Mouse (Mus musculus): Measurements from ENCODE around the gene Vmn1r194. TPM values are rescaled to one million over a fixed set of nuclear protein-coding genes. Genes with fewer than 3 reads are reported as not detected.
"Not testable (repeated sequence)": the region's sequence is repeated elsewhere in the genome, so short reads cannot be mapped to it uniquely, and the experiment has no call there.

Vmn1r194 gene
- not detected for polyA plus RNA-seq (2021)

- H3K27me3 ChIP-seq: no peaks in the 10 kb centered on the region
- DNase-seq (ENCODE audit: low read depth, low spot score) (no peak), ATAC-seq (no peak)
- CTCF ChIA-PET: no interaction called here
- POLR2A ChIA-PET: no interaction called here
- TF ChIP-seq CTCF (IDR thresholded peaks at IDR 0.05): no peak
- in situ Hi-C loops (cut with MboI; ENCODE audit: low pct_unique_long_range_greater_than_20kb): no loop called here
Measured at GRCm38 (mm10) chr13:22243915-22244314, at the start of gene Vmn1r194. TSS of gene Vmn1r194 (plus strand) at chr13:22244215.

GRCm38 (mm10) chr13:22223060-22223459, 21.0 kb upstream of the Vmn1r194 start, which contains the start of gene Vmn1r193:
TSS of gene Vmn1r193 (minus strand) at chr13:22223160.
- H3K27me3 ChIP-seq; POLR2A ChIA-PET; DNase-seq (ENCODE audit: low read depth, low spot score); CTCF ChIA-PET; ATAC-seq: not testable (repeated sequence)
- in situ Hi-C loops (cut with MboI; ENCODE audit: low pct_unique_long_range_greater_than_20kb): loop anchor here (10.0 kb wide), 1 partner anchor 332 kb away; the partner anchor contains the start of gene Vmn1r204

- H3K27me3 ChIP-seq; DNase-seq (ENCODE audit: low read depth, low spot score); in situ Hi-C loops (cut with MboI; ENCODE audit: low pct_unique_long_range_greater_than_20kb); ATAC-seq; CTCF ChIA-PET; POLR2A ChIA-PET: not testable (repeated sequence)
Measured at GRCm38 (mm10) chr13:22270222-22270621, 26.2 kb downstream of the Vmn1r194 start, which contains the start of gene Vmn1r195. TSS of gene Vmn1r195 (plus strand) at chr13:22270522.

GRCm38 (mm10) chr13:22271721-22272120, 27.7 kb downstream of the Vmn1r194 start:
- ChIA-PET CTCF (no interaction called here), POLR2A (no interaction called here)
- H3K27me3 ChIP-seq: no peaks in the 10 kb centered on the region
- no peak for ATAC-seq
- DNase-seq (ENCODE audit: low read depth, low spot score): no peak
- in situ Hi-C loops (cut with MboI; ENCODE audit: low pct_unique_long_range_greater_than_20kb): no loop called here
- no peak for TF ChIP-seq CTCF (IDR thresholded peaks at IDR 0.05)

- in situ Hi-C loops (cut with MboI; ENCODE audit: low pct_unique_long_range_greater_than_20kb): loop anchor here (25.0 kb wide), 1 partner anchor 222 kb away; no protein-coding TSS in a partner anchor
- ChIA-PET POLR2A (no interaction called here), CTCF (no interaction called here)
- TF ChIP-seq CTCF (IDR thresholded peaks at IDR 0.05): no peak
- no peaks in the 10 kb centered on the region for H3K27me3 ChIP-seq
- ATAC-seq: no peak
- no peak for DNase-seq (ENCODE audit: low read depth, low spot score)
Measured at GRCm38 (mm10) chr13:22284578-22284977, 40.6 kb downstream of the Vmn1r194 start.

GRCm38 (mm10) chr13:22289620-22290019, 45.6 kb downstream of the Vmn1r194 start, which contains the start of gene Vmn1r196:
TSS of gene Vmn1r196 (plus strand) at chr13:22289920.
- ChIA-PET CTCF (no interaction called here), POLR2A (no interaction called here)
- H3K27me3 ChIP-seq: no peaks in the 10 kb centered on the region
- DNase-seq (ENCODE audit: low read depth, low spot score): no peak
- no peak for ATAC-seq
- in situ Hi-C loops (cut with MboI; ENCODE audit: low pct_unique_long_range_greater_than_20kb): loop anchor here (25.0 kb wide), 1 partner anchor 227 kb away; no protein-coding TSS in a partner anchor
- no peak for TF ChIP-seq CTCF (IDR thresholded peaks at IDR 0.05)

Other genes with a start within 250 kb of the Vmn1r194 start
- gene Prss16, start 234.5 kb upstream of the Vmn1r194 start, polyA plus RNA-seq (2021): 6.3 TPM
- gene Hist1h2ah, start 208.6 kb upstream of the Vmn1r194 start, polyA plus RNA-seq (2021): 1.6 TPM
- 15.2 TPM for gene Hist1h2bk, start 208.3 kb upstream of the Vmn1r194 start, polyA plus RNA-seq (2021)
- gene Hist1h4i, start 202.9 kb upstream of the Vmn1r194 start, polyA plus RNA-seq (2021): 10.2 TPM
- gene Hist1h2ag, start 201.3 kb upstream of the Vmn1r194 start, polyA plus RNA-seq (2021): not detected
- gene Hist1h2bj, start 201.0 kb upstream of the Vmn1r194 start, polyA plus RNA-seq (2021): not detected
- gene Vmn1r188, start 159.8 kb upstream of the Vmn1r194 start, polyA plus RNA-seq (2021): not detected
- gene Vmn1r189, start 138.4 kb upstream of the Vmn1r194 start, polyA plus RNA-seq (2021): not detected
- gene Vmn1r191, start 60.2 kb upstream of the Vmn1r194 start, polyA plus RNA-seq (2021): not detected
- gene Vmn1r192, start 53.1 kb upstream of the Vmn1r194 start, polyA plus RNA-seq (2021): not detected
- not detected for gene Vmn1r193, start 21.1 kb upstream of the Vmn1r194 start, polyA plus RNA-seq (2021)
- gene Vmn1r195, start 26.3 kb downstream of the Vmn1r194 start, polyA plus RNA-seq (2021): not detected
- 0.03 TPM for gene Vmn1r196, start 45.7 kb downstream of the Vmn1r194 start, polyA plus RNA-seq (2021)
- not detected for gene Vmn1r197, start 80.4 kb downstream of the Vmn1r194 start, polyA plus RNA-seq (2021)
- gene Vmn1r198, start 106.1 kb downstream of the Vmn1r194 start, polyA plus RNA-seq (2021): not detected
- gene Vmn1r199, start 135.6 kb downstream of the Vmn1r194 start, polyA plus RNA-seq (2021): not detected
- gene Vmn1r200, start 146.2 kb downstream of the Vmn1r194 start, polyA plus RNA-seq (2021): not detected
- not detected for gene Vmn1r201, start 227.7 kb downstream of the Vmn1r194 start, polyA plus RNA-seq (2021)